Mouse (Mus musculus): Measurements from ENCODE around the gene Sec63. TPM values are rescaled to one million over a fixed set of nuclear protein-coding genes. Genes with fewer than 3 reads are reported as not detected.

Gene Sec63
- 16.9 and 24.8 TPM in 2 replicates for total RNA-seq (2014; rRNA removed)
- polyA plus RNA-seq (2015; fragmentation: Nextera tagmentation; extraction: Ambion mirVana): 10.3 and 11.5 TPM in 2 replicates

GRCm38 (mm10) chr10:42760999-42761900 is at the start of gene Sec63:
TSS of gene Sec63 (plus strand) at chr10:42761496.
- peak within 1 kb of the TSS; percentile 81 for H3K9ac ChIP-seq (replicated peaks; ENCODE audit: low read length, poor library complexity, severe bottlenecking)
- no peaks in the 10 kb centered on the region for H3K27me3 ChIP-seq (ENCODE audit: insufficient read depth, low read length)
- peaks cover 7% of the 10 kb centered on the region for H3K4me1 ChIP-seq (ENCODE audit: insufficient read depth, low read length)
- peak; percentile 98 for ATAC-seq (ENCODE audit: low FRiP score)
- H3K4me2 ChIP-seq (ENCODE audit: low read depth, low read length, poor library complexity, severe bottlenecking): peak within 1 kb of the TSS; percentile 76
- WGBS: under 1% methylated on average over 33 of the region's 81 CpGs
- H3K36me3 ChIP-seq (ENCODE audit: insufficient read depth, low read length): no peaks in the 10 kb centered on the region
- H3K4me3 ChIP-seq (ENCODE audit: low read depth, low read length): peak within 1 kb of the TSS; percentile 72
- TF ChIP-seq CTCF (IDR thresholded peaks at IDR 0.05): no peak
- DNase-seq (ENCODE audit: low spot score): peak; percentile 97
- H3K27ac ChIP-seq (ENCODE audit: low read depth, low read length): peak within 1 kb of the TSS; percentile 88
- H3K9me3 ChIP-seq (ENCODE audit: low read length): no peaks in the 10 kb centered on the region

GRCm38 (mm10) chr10:42714676-42715075 is 46.6 kb upstream of the Sec63 start:
- WGBS: 13% methylated on average over 9 of the region's 9 CpGs
- Histone ChIP-seq H3K9me3 (ENCODE audit: low read length) (no peaks in the 10 kb centered on the region), H3K9ac (replicated peaks; ENCODE audit: low read length, poor library complexity, severe bottlenecking) (no peak overlapping the region), H3K27me3 (ENCODE audit: insufficient read depth, low read length) (no peaks in the 10 kb centered on the region), H3K27ac (ENCODE audit: low read depth, low read length) (no peak overlapping the region), H3K4me1 (ENCODE audit: insufficient read depth, low read length) (no peaks in the 10 kb centered on the region), H3K36me3 (ENCODE audit: insufficient read depth, low read length) (no peaks in the 10 kb centered on the region), H3K4me2 (ENCODE audit: low read depth, low read length, poor library complexity, severe bottlenecking) (peak overlapping the region; percentile 39; the same call in 1 of the 2 replicates), H3K4me3 (ENCODE audit: low read depth, low read length) (no peak overlapping the region)
- no peak for TF ChIP-seq CTCF (IDR thresholded peaks at IDR 0.05)
- ATAC-seq (ENCODE audit: low FRiP score) (no peak), DNase-seq (ENCODE audit: low spot score) (no peak)

- no peaks in the 10 kb centered on the region for H3K27me3 ChIP-seq (ENCODE audit: insufficient read depth, low read length)
- DNase-seq (ENCODE audit: low spot score) (no peak), ATAC-seq (ENCODE audit: low FRiP score) (no peak)
- H3K36me3 ChIP-seq (ENCODE audit: insufficient read depth, low read length): no peaks in the 10 kb centered on the region
- no peak for TF ChIP-seq CTCF (IDR thresholded peaks at IDR 0.05)
- no peaks in the 10 kb centered on the region for H3K4me1 ChIP-seq (ENCODE audit: insufficient read depth, low read length)
- H3K9ac ChIP-seq (replicated peaks; ENCODE audit: low read length, poor library complexity, severe bottlenecking): no peak overlapping the region
- H3K27ac ChIP-seq (ENCODE audit: low read depth, low read length): no peak overlapping the region
- 17% methylated on average over 19 of the region's 19 CpGs for WGBS
- no peak overlapping the region for H3K4me3 ChIP-seq (ENCODE audit: low read depth, low read length)
- no peaks in the 10 kb centered on the region for H3K9me3 ChIP-seq (ENCODE audit: low read length)
- peak overlapping the region; percentile 39 for H3K4me2 ChIP-seq (ENCODE audit: low read depth, low read length, poor library complexity, severe bottlenecking)
Observed at GRCm38 (mm10) chr10:42715366-42716035, 45.8 kb upstream of the Sec63 start.

GRCm38 (mm10) chr10:42722116-42722515 is 39.2 kb upstream of the Sec63 start:
- 92% methylated on average over 5 of the region's 5 CpGs for WGBS
- no peak for ATAC-seq (ENCODE audit: low FRiP score)

GRCm38 (mm10) chr10:42723275-42724232 is 37.7 kb upstream of the Sec63 start:
- DNase-seq (ENCODE audit: low spot score): no peak
- no peaks in the 10 kb centered on the region for H3K9me3 ChIP-seq (ENCODE audit: low read length)
- no peaks in the 10 kb centered on the region for H3K4me1 ChIP-seq (ENCODE audit: insufficient read depth, low read length)
- H3K27ac ChIP-seq (ENCODE audit: low read depth, low read length): no peak overlapping the region
- H3K4me3 ChIP-seq (ENCODE audit: low read depth, low read length): no peak overlapping the region
- no peak overlapping the region for H3K4me2 ChIP-seq (ENCODE audit: low read depth, low read length, poor library complexity, severe bottlenecking)
- no peak overlapping the region for H3K9ac ChIP-seq (replicated peaks; ENCODE audit: low read length, poor library complexity, severe bottlenecking)
- no peaks in the 10 kb centered on the region for H3K36me3 ChIP-seq (ENCODE audit: insufficient read depth, low read length)
- ATAC-seq (ENCODE audit: low FRiP score): no peak
- H3K27me3 ChIP-seq (ENCODE audit: insufficient read depth, low read length): no peaks in the 10 kb centered on the region
- 68% methylated on average over 13 of the region's 13 CpGs for WGBS
- TF ChIP-seq CTCF (IDR thresholded peaks at IDR 0.05): no peak

More at GRCm38 (mm10) chr10:42722116-42722515, 39.2 kb upstream of the Sec63 start:
- no peak for TF ChIP-seq CTCF (IDR thresholded peaks at IDR 0.05)
- no peak overlapping the region for H3K4me2 ChIP-seq (ENCODE audit: low read depth, low read length, poor library complexity, severe bottlenecking)
- no peaks in the 10 kb centered on the region for H3K36me3 ChIP-seq (ENCODE audit: insufficient read depth, low read length)
- no peaks in the 10 kb centered on the region for H3K9me3 ChIP-seq (ENCODE audit: low read length)
- H3K4me3 ChIP-seq (ENCODE audit: low read depth, low read length): no peak overlapping the region
- no peak overlapping the region for H3K9ac ChIP-seq (replicated peaks; ENCODE audit: low read length, poor library complexity, severe bottlenecking)
- no peak for DNase-seq (ENCODE audit: low spot score)
- H3K4me1 ChIP-seq (ENCODE audit: insufficient read depth, low read length): no peaks in the 10 kb centered on the region
- H3K27me3 ChIP-seq (ENCODE audit: insufficient read depth, low read length): no peaks in the 10 kb centered on the region
- H3K27ac ChIP-seq (ENCODE audit: low read depth, low read length): no peak overlapping the region
